Mouse (Mus musculus) hindbrain, embryonic 12.5 days (tissue): ENCODE data around the gene Hip1. TPM values are rescaled to one million over a fixed set of nuclear protein-coding genes. Genes with fewer than 3 reads are reported as not detected.
"Not testable (repeated sequence)": the region's sequence is repeated elsewhere in the genome, so short reads cannot be mapped to it uniquely, and the experiment has no call there.

Source experiments
- ATAC-seq: fragments of 200-750 bp; cut with Nextera tagmentation; 2 replicates; pipeline ENCODE4 v1.8.0; 2017; ENCODE audit warnings: moderate TSS enrichment; ENCODE audit not compliant: low FRiP score
- H3K27ac ChIP-seq: fragments of 300-500 bp; sonication (generic); 2 replicates; pipeline ENCODE4 v1.5.1; 2016; ENCODE audit warnings: mild to moderate bottlenecking
- H3K27me3 ChIP-seq: fragments of 300-500 bp; sonication (generic); 2 replicates; pipeline ENCODE4 v1.6.1; 2016; ENCODE audit warnings: mild to moderate bottlenecking
- H3K36me3 ChIP-seq: fragments of 300-500 bp; sonication (generic); 2 replicates; pipeline ENCODE4 v1.6.1; 2016; ENCODE audit warnings: mild to moderate bottlenecking
- H3K4me1 ChIP-seq: fragments of 300-500 bp; sonication (generic); 2 replicates; pipeline ENCODE4 v1.6.1; 2016
- H3K4me2 ChIP-seq: fragments of 300-500 bp; sonication (generic); replicated peaks from 2 replicates; pipeline ENCODE4 v1.6.1; 2016; ENCODE audit warnings: mild to moderate bottlenecking
- H3K4me3 ChIP-seq: fragments of 300-500 bp; sonication (generic); 2 replicates; pipeline ENCODE4 v1.5.1; 2016; ENCODE audit warnings: mild to moderate bottlenecking
- H3K9ac ChIP-seq: fragments of 300-500 bp; sonication (generic); 2 replicates; pipeline ENCODE4 v1.6.1; 2016; ENCODE audit warnings: mild to moderate bottlenecking, moderate library complexity
- H3K9me3 ChIP-seq: fragments of 300-500 bp; sonication (generic); replicated peaks from 2 replicates; pipeline ENCODE4 v1.6.1; 2016; ENCODE audit warnings: mild to moderate bottlenecking
- WGBS: fragments of 180-500 bp; shearing (Covaris S2); methylation state at CpG from one replicate; pipeline ENCODE4 v1.1.7; 2016; 5-methylcytosine and 5-hydroxymethylcytosine counted together
- polyA plus RNA-seq: library from polyadenylated mRNA; unstranded; fragments of >200 nt; fragmentation: Nextera tagmentation; extraction: Ambion mirVana; gene quantifications from 2 replicates; pipeline ENCODE4 v1.2.1, GENCODE M21; 2016

Gene Hip1
- polyA plus RNA-seq, 1 experiment from 2014 or later, result 68.0 TPM

DNA sequence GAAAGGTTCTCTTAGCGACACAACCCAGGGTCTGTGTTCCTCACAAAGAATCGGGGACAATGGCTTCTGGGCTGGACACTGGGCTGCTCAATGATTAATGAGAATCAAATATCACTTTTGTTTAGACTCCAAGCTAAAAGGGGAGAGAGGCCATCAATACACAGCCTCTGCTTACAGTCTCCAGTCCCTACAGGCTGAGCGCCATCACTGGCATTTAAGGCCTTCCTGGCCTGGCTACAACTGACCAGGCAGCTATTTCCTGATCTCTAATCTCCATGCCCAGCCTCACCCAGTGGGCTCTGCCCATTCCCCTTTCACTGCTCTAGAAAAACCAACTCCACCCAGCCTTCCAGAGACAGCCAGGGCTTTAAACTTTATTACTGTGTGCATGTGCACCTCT is 59.6 kb downstream of the Hip1 start:
- 0 out of 2 replicates have a peak, but pooled peaks cover 5% of the 10 kb centered on the region for H3K9me3 ChIP-seq
- 0 out of 2 replicates have a peak overlapping the region, but pooled peaks have one; percentile 1 for H3K4me2 ChIP-seq
- ATAC-seq, result no peak
- H3K4me3 ChIP-seq, result no peak overlapping the region
- H3K27ac ChIP-seq, result no peak overlapping the region
- H3K27me3 ChIP-seq, result no peaks in the 10 kb centered on the region
- 57% methylated on average over 3 of the region's 3 CpGs for WGBS
- H3K9ac ChIP-seq, result no peak overlapping the region
- peaks cover 12% of the 10 kb centered on the region; the same call in 1 of the 2 replicates for H3K36me3 ChIP-seq
- peaks cover 44% of the 10 kb centered on the region for H3K4me1 ChIP-seq

DNA sequence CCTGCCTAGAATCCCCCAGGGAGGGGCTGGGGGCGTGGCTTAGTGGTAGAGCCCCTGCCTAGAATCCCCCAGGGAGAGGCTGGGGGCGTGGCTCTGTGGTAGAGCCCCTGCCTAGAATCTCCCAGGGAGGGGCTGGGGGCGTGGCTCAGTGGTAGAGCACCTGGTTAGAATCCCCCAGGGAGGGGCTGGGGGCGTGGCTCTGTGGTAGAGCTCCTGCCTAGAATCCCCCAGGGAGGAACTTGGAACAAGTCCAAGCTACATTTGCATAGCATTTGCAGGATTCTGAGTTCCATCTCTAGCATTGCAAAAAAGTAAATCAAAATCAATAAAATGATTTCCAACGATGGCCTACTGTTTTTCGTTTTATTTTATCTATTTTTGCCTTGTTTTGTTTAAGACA is 61.1 kb downstream of the Hip1 start:
- Histone ChIP-seq H3K4me1 (peaks cover 35% of the 10 kb centered on the region), H3K36me3 (peaks cover 12% of the 10 kb centered on the region; the same call in 1 of the 2 replicates)
- not testable (repeated sequence) for H3K27me3 ChIP-seq, H3K4me2 ChIP-seq, H3K9ac ChIP-seq, H3K9me3 ChIP-seq, ATAC-seq, H3K4me3 ChIP-seq, H3K27ac ChIP-seq
- 87% methylated on average over 6 of the region's 6 CpGs for WGBS

DNA sequence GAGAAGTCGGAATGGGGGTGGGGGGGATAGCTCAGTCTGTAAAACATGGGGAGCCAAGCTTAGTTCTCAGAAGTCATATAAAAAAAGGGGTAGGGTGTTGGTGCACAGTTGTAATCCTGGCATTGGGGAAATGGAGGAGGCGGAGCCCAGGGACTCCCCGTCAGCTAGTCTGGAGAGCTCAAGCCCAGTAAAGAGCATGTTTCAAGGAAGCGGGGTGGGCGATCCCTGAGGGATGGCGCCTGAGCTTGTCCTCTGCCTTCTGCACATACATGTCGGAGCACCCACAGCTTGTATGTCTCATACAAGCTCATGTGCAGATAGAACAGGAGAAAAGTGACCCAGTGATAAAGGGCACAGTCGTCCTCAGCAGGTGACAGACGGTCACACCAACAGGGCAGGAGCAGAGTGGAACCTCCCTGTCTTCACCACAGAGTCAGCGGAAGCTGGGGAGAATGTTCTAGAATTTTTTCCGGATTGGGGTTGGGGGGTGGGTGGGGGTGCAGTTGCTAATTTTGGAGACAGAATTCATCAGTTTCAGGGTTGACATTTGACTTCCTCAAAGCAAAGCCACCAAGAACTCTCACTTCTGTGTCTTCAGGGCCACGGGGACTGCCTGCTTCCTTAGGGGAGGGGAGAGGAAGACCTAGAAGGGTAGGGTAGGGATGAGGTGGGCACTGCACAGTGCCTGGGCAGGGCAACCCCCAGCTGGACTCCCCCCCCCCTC is 65.9 kb downstream of the Hip1 start:
- no peaks in the 10 kb centered on the region for H3K27me3 ChIP-seq
- no peak for ATAC-seq
- H3K4me1 ChIP-seq, result no peaks in the 10 kb centered on the region
- H3K4me2 ChIP-seq, result no peak overlapping the region
- H3K4me3 ChIP-seq, result no peak overlapping the region
- H3K27ac ChIP-seq, result no peak overlapping the region
- WGBS, result 89% methylated on average over 12 of the region's 12 CpGs
- H3K9me3 ChIP-seq, result 0 out of 2 replicates have a peak, but pooled peaks cover under 1% of the 10 kb centered on the region
- H3K36me3 ChIP-seq, result peaks cover 17% of the 10 kb centered on the region; the same call in 1 of the 2 replicates
- no peak overlapping the region for H3K9ac ChIP-seq

DNA sequence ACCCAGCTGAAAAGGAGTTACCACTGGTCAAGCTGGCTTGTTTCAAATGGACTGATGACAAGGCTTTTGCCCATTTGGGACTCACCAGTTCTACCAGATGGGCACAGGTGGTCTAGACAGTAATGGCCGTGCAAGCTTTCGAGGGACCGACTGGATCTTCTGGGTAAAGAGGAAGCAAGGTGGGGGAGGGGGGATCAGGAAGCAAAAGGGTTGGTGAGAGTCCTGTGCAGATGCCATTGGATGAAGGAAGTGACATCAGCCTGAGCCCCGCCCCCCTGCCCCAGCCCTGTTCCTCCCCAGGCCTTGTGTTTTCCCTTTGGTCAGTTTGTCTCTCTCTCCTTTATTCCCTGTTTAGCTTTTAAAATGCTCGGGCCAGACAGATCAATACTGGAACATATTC is 68.7 kb downstream of the Hip1 start:
- H3K36me3 ChIP-seq, result peaks cover 9% of the 10 kb centered on the region; the same call in 1 of the 2 replicates
- WGBS, result 80% methylated on average over 5 of the region's 5 CpGs

DNA sequence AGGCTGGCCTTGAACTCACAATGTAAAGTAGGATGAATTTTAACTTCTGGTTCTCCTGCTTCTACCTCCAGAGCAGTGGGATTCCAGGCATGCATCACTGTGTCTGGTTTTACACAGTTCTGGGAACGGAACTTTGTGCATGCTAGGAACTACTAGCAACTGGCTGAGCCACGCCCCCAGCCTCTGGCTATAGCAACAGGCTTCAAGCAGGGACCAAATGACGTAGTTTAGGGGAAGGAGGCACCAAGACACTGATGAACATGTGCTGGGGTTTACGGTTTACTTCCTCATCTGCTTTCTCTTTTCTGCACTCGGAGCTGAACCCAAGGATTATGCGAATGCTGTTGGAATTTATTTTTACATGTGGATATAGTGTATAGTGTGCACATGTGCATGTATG is 72.5 kb downstream of the Hip1 start:
- Histone ChIP-seq H3K4me3 (no peak overlapping the region), H3K27me3 (no peaks in the 10 kb centered on the region), H3K9ac (no peak overlapping the region), H3K27ac (no peak overlapping the region), H3K4me2 (no peak overlapping the region), H3K4me1 (no peaks in the 10 kb centered on the region), H3K36me3 (peaks cover 5% of the 10 kb centered on the region; the same call in 1 of the 2 replicates), H3K9me3 (no peaks in the 10 kb centered on the region)
- 88% methylated on average over 6 of the region's 6 CpGs for WGBS
- ATAC-seq, result no peak

More for the DNA sequence above, 68.7 kb downstream of the Hip1 start:
- no peaks in the 10 kb centered on the region for H3K27me3 ChIP-seq
- H3K9me3 ChIP-seq, result no peaks in the 10 kb centered on the region
- no peak overlapping the region for H3K9ac ChIP-seq
- H3K27ac ChIP-seq, result no peak overlapping the region
- no peaks in the 10 kb centered on the region for H3K4me1 ChIP-seq
- H3K4me2 ChIP-seq, result no peak overlapping the region
- H3K4me3 ChIP-seq, result no peak overlapping the region
- no peak for ATAC-seq

DNA sequence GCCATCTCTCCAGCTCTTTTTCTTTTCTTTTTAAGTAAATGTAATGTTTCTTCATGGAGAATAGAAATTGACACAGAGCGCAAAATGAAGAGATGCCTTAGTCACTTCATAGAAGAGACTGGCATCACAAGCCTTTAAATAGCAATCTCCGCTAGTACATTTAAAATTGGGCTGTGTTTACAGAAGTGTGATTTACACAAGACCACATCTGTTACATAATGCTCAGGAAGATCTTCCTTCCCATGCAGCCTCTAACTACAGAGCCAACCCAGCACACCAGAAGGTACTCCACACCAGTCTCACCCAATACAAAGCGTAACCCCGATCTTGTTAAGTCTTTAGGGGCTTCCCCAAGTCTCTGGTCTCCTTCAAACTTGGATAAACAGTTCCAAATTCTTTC is 73.2 kb downstream of the Hip1 start:
- H3K4me1 ChIP-seq, result no peaks in the 10 kb centered on the region
- ATAC-seq, result no peak
- no peak overlapping the region for H3K27ac ChIP-seq
- peaks cover 5% of the 10 kb centered on the region; the same call in 1 of the 2 replicates for H3K36me3 ChIP-seq
- no peak overlapping the region for H3K9ac ChIP-seq
- no peaks in the 10 kb centered on the region for H3K27me3 ChIP-seq
- H3K4me3 ChIP-seq, result no peak overlapping the region
- no peaks in the 10 kb centered on the region for H3K9me3 ChIP-seq
- no peak overlapping the region for H3K4me2 ChIP-seq
- 97% methylated on average over 4 of the region's 4 CpGs for WGBS

DNA sequence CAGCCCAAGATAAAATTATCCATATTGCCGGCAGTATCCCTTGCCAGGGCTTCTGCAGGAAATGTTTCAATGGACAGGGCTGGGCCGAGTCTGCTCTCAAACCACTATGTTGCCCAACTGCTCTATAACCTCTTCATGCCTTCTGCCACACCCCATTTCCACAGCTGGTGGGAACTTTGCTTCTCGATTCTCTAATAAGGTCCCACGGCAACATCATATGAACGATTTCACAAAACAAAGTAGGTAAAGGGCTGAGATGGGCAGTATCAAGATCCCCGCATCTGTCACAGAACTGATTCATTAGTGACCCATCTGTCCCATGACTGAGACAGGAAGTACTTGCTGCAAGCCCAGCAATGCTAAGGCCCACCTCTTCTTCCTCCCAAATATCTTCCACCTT is 76.6 kb downstream of the Hip1 start:
- WGBS, result 96% methylated on average over 6 of the region's 6 CpGs
- no peak overlapping the region for H3K4me2 ChIP-seq
- no peak overlapping the region for H3K27ac ChIP-seq

DNA sequence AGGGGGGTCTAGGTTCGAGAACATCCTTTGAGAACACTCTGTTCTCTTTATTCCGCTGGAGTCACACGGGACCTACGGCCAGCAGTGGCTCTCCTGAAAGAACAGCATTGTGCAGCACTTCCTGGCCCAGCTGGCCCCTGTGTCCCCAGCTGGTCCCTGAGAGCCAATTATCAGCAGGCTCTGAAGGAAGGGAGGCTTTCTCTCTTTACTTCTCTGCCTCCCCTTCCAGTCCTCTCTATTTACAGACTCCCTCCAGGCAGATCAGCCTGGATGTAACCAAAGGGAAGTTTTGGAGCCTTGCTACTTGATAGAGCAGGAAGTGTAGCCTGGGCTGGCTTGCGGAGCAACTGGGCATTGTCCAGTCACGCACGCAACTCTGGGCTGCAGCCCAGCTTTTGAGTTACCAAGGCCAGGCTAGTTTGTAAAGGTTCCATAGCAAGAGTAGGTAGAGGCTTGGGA is 79.1 kb downstream of the Hip1 start:
- no peaks in the 10 kb centered on the region; the same call in 1 of the 2 replicates for H3K36me3 ChIP-seq
- H3K4me3 ChIP-seq, result no peak overlapping the region
- peaks cover 13% of the 10 kb centered on the region for H3K4me1 ChIP-seq
- no peaks in the 10 kb centered on the region for H3K27me3 ChIP-seq
- no peaks in the 10 kb centered on the region for H3K9me3 ChIP-seq
- 50% methylated on average over 7 of the region's 7 CpGs for WGBS
- H3K9ac ChIP-seq, result no peak overlapping the region
- ATAC-seq, result peak; percentile 35; the same call in 1 of the 2 replicates
- peak overlapping the region; percentile 79 for H3K27ac ChIP-seq
- 0 out of 2 replicates have a peak overlapping the region, but pooled peaks have one; percentile 2 for H3K4me2 ChIP-seq

More for the DNA sequence above, 76.6 kb downstream of the Hip1 start:
- ATAC-seq, result no peak
- Histone ChIP-seq H3K36me3 (no peaks in the 10 kb centered on the region; the same call in 1 of the 2 replicates), H3K4me1 (peaks cover 12% of the 10 kb centered on the region), H3K27me3 (no peaks in the 10 kb centered on the region), H3K9me3 (no peaks in the 10 kb centered on the region), H3K9ac (no peak overlapping the region), H3K4me3 (no peak overlapping the region)

DNA sequence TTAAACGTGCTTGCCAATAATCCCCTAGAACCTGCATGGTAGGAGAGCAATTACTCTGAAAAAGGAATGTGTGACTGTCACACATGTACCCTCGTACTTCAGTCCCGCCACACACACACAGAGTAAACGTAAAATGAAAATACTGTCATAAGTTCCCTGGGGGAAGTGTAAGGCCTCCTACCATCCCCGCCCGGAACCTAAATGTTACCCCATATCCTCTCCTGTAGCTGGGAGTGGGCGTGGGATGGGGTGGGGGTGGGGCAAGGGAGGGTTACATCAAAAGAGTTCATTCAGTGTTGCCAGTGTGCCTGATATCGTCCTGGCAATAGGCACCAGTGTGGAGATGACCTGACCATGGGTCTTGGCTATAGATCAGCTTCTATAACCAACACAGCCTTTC is 81.5 kb downstream of the Hip1 start:
- peaks cover 21% of the 10 kb centered on the region for H3K36me3 ChIP-seq
- no peak overlapping the region for H3K4me2 ChIP-seq
- no peak overlapping the region for H3K4me3 ChIP-seq
- WGBS, result 81% methylated on average over 8 of the region's 8 CpGs
- no peak overlapping the region for H3K9ac ChIP-seq
- no peak overlapping the region for H3K27ac ChIP-seq
- no peaks in the 10 kb centered on the region for H3K9me3 ChIP-seq
- no peaks in the 10 kb centered on the region for H3K27me3 ChIP-seq
- H3K4me1 ChIP-seq, result peaks cover 17% of the 10 kb centered on the region
- ATAC-seq, result no peak

DNA sequence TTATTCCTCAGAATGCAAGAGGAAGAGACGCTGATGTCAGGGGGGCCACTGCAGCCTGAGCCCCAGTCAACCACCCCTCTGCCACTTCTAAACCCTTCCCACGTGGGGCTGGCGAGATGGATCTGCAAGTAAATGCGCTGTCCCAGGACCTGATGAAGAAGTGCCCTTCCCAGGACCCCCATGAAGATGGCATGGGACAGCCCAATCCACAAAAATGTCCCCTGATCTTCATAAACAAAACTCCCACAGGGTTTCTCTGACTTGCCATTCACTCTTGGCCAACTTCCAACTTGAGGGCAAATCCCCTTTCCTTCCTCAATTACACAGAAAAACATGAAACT is 84.1 kb downstream of the Hip1 start:
- no peak for ATAC-seq
- H3K9me3 ChIP-seq, result no peaks in the 10 kb centered on the region
- no peak overlapping the region for H3K9ac ChIP-seq
- peak overlapping the region; percentile 44 for H3K27ac ChIP-seq
- no peak overlapping the region for H3K4me2 ChIP-seq
- no peak overlapping the region for H3K4me3 ChIP-seq
- H3K4me1 ChIP-seq, result peaks cover 9% of the 10 kb centered on the region
- H3K36me3 ChIP-seq, result peaks cover 37% of the 10 kb centered on the region
- 78% methylated on average over 4 of the region's 4 CpGs for WGBS
- H3K27me3 ChIP-seq, result no peaks in the 10 kb centered on the region

DNA sequence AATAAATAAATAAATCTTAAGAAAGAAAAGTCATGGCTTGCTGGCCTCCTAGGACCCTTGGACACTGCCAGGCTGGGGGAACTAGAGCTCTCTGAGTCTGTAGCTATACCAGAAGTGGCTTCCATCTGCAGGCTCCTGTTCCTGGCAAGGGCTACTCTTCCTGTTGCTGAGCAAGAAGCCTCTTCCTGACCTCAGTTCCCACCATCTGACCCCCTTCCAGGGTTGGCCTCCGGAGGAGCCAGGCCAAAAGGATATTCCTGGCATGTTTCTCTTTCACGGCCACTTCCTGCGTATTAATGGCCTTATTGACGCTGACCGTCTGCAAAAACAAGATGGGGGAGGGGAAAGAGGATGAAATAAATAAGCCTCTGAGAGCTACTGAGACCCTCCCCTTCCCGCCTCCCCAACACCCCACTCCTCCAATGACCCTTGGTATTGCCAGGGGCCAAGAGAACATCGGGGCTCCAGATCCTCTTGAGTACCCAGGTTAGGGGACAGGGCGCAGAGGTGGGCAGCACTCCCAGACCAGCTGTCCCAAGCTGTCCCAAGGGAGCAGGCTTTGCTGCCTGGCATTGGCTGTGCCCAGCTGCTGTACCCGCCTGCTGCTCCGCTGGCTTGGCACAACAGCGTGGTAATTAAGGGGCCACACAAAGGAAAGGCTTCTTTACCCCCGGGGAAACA is 84.6 kb downstream of the Hip1 start:
- ATAC-seq, result peak; percentile 63; the same call in 1 of the 2 replicates
- H3K9ac ChIP-seq, result no peak overlapping the region
- peaks cover 5% of the 10 kb centered on the region for H3K4me1 ChIP-seq
- no peaks in the 10 kb centered on the region for H3K9me3 ChIP-seq
- no peaks in the 10 kb centered on the region for H3K27me3 ChIP-seq
- no peak overlapping the region for H3K4me2 ChIP-seq
- H3K36me3 ChIP-seq, result peaks cover 40% of the 10 kb centered on the region
- H3K4me3 ChIP-seq, result no peak overlapping the region
- WGBS, result 71% methylated on average over 12 of the region's 12 CpGs
- H3K27ac ChIP-seq, result peak overlapping the region; percentile 44

DNA sequence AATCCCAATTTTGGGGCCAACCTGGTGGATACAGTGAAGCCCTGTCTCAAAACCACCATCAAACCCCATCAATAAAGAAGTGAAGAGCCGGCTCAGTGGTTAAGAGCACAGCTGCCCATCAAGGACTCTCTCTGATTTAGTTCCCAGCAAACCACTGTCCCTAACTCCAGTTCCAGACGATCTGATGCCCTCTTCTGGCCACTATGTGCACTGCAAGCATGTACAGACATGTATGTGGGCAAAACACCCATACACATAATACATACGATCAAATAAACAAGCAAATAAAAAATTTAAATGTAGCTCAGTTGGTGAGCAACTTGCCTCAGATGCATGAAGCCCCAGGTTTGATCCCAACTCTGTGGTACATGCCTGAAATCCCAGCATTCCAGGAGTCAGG is 85.4 kb downstream of the Hip1 start:
- WGBS, result 82% methylated on average over 3 of the region's 3 CpGs
- H3K36me3 ChIP-seq, result peaks cover 48% of the 10 kb centered on the region

More for the DNA sequence above, 85.4 kb downstream of the Hip1 start:
- Histone ChIP-seq H3K4me2 (no peak overlapping the region), H3K27me3 (no peaks in the 10 kb centered on the region), H3K9me3 (no peaks in the 10 kb centered on the region), H3K4me3 (no peak overlapping the region), H3K4me1 (peaks cover 5% of the 10 kb centered on the region), H3K27ac (no peak overlapping the region), H3K9ac (no peak overlapping the region)
- ATAC-seq, result no peak
